Mouse (Mus musculus) urinary bladder, postnatal 10 days (tissue): ENCODE results near the gene Akap10.
"Not testable (repeated sequence)": the region's sequence is repeated elsewhere in the genome, so short reads cannot be mapped to it uniquely, and the experiment has no call there.

ENCODE experiments used
- DNase-seq: peaks from one replicate; pipeline ENCODE4 v3.0.0; 2022; ENCODE audit warnings: low spot score

Akap10 gene

GRCm38 (mm10) chr11:61930098-61930517 lies at the start of gene Akap10:
Gene Akap10 (minus strand): TSS chr11:61930252.
- DNase-seq = peak; percentile 72

GRCm38 (mm10) chr11:61975783-61976182 lies 45.7 kb upstream of the Akap10 start:
- no peak for DNase-seq

GRCm38 (mm10) chr11:61974106-61974707 lies 44.2 kb upstream of the Akap10 start:
- DNase-seq = no peak

GRCm38 (mm10) chr11:61971441-61972221 lies 41.6 kb upstream of the Akap10 start:
- DNase-seq = no peak

GRCm38 (mm10) chr11:61970901-61971300 lies 40.8 kb upstream of the Akap10 start:
- no peak for DNase-seq

- no peak for DNase-seq
These were observed 38.8 kb upstream of the Akap10 start for GRCm38 (mm10) chr11:61968875-61969274.

- DNase-seq = no peak
These were observed 37.0 kb upstream of the Akap10 start for GRCm38 (mm10) chr11:61967034-61967433.

- DNase-seq = no peak
These were observed 34.6 kb upstream of the Akap10 start for GRCm38 (mm10) chr11:61964611-61965010.

GRCm38 (mm10) chr11:61963193-61963592 lies 33.1 kb upstream of the Akap10 start:
- DNase-seq = no peak

- DNase-seq = no peak
These were observed 32.6 kb upstream of the Akap10 start for GRCm38 (mm10) chr11:61962684-61963083.

GRCm38 (mm10) chr11:61960096-61960495 lies 30.0 kb upstream of the Akap10 start:
- DNase-seq = no peak

GRCm38 (mm10) chr11:61958706-61959105 lies 28.7 kb upstream of the Akap10 start:
- DNase-seq = not testable (repeated sequence)

- no peak for DNase-seq
These were observed 27.3 kb upstream of the Akap10 start for GRCm38 (mm10) chr11:61957296-61957813.

GRCm38 (mm10) chr11:61956572-61957295 lies 26.7 kb upstream of the Akap10 start, which contains the start of gene Specc1:
Gene Specc1 (plus strand): TSS chr11:61956763.
- DNase-seq = peak; percentile 70

GRCm38 (mm10) chr11:61955951-61956350 lies 25.9 kb upstream of the Akap10 start:
- DNase-seq = no peak

GRCm38 (mm10) chr11:61955136-61955535 lies 25.1 kb upstream of the Akap10 start:
- DNase-seq = no peak

GRCm38 (mm10) chr11:61950632-61951031 lies 20.6 kb upstream of the Akap10 start:
- DNase-seq = peak; percentile 48

GRCm38 (mm10) chr11:61949315-61949714 lies 19.3 kb upstream of the Akap10 start:
- no peak for DNase-seq

- DNase-seq = no peak
These were observed 16.6 kb upstream of the Akap10 start for GRCm38 (mm10) chr11:61946608-61947007.

GRCm38 (mm10) chr11:61944417-61944816 lies 14.4 kb upstream of the Akap10 start:
- no peak for DNase-seq

GRCm38 (mm10) chr11:61942903-61943302 lies 12.9 kb upstream of the Akap10 start:
- no peak for DNase-seq

GRCm38 (mm10) chr11:61937761-61938160 lies 7.7 kb upstream of the Akap10 start:
- no peak for DNase-seq
